Mouse (Mus musculus): ENCODE data around the gene Rab11fip4.

GRCm38 (mm10) chr11:79715316-79715715, 124.3 kb downstream of the Rab11fip4 start:
- TF ChIP-seq EP300 (IDR thresholded peaks at IDR 0.05; ENCODE audit: low read depth) (no peak), CTCF (IDR thresholded peaks at IDR 0.05; ENCODE audit: low read depth) (no peak)
